Mouse (Mus musculus) lung, postnatal 0 days (tissue): Measurements from ENCODE around the gene Abcg5.

Experiments
- CTCF ChIP-seq: IDR thresholded peaks from 2 replicates; pipeline ENCODE4 v1.5.1; 2016; ENCODE audit warnings: antibody characterized with exemption, mild to moderate bottlenecking
- EP300 ChIP-seq: IDR thresholded peaks from 2 replicates; pipeline ENCODE4 v1.6.1; 2016; ENCODE audit warnings: antibody characterized with exemption, mild to moderate bottlenecking, control low read depth

DNA sequence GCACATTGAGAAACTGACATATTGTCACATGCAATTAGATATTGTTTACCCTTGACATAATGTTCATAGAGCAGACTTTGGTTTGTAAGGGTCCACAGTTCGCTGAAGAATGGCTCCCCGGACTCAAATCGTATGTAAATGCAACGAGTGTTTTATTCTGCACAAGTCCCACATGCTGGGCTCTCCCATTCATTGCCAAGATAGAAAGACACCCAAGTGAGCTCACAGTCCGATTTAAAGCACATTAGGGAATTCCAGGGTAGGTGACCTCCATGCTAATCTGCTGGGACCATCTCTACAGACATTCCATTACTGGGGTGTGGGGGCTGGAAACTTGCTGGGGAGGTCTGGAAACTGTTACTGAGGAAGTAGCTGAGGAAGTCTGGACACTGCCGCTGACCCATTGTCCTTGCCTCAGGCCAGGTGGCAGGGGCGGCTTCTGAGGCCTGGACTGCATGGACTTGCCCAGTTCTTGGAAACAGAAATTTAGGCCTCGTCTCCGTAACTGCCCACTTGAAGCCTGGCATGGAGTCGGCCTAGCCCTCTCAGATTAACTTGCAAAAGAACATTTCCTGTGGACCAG, 42.9 kb downstream of the Abcg5 start:
- TF ChIP-seq CTCF (no peak), EP300 (no peak)
